Mouse (Mus musculus): ENCODE results near the gene Zfp683. TPM values are rescaled to one million over a fixed set of nuclear protein-coding genes. Genes with fewer than 3 reads are reported as not detected.

The Zfp683 gene
- polyA plus RNA-seq, 1 experiment from 2014 or later, result not detected

DNA sequence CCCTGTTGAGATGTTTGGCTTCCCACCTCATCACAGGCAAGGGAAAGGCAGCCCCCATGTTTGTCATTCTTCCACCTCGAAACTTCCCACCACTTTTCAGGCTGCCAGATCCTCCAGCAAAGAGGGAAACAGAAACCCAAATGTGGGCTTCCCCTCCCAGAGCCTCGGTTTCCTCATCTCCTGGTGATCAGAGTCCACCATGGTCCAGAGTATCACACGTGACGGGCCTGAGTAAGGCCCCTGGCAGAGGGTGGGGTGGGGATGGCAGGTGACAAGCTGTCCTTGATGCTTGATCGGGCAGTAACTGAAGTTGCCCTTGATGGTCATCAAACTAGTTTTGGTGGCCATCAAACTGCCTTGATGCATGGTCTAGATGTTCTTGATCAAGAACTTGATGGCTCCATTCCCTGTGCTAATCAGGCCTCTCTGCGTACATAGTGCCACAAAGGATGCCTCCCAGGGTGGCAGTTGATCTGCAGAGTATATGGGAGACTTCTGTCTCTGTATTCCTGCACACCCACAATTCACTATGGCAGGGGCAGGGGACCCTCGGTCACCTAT is 40.4 kb downstream of the Zfp683 start:
- Histone ChIP-seq H3K27me3 (ENCODE audit: insufficient read depth, low read length) (no peaks in the 10 kb centered on the region), H3K27ac (ENCODE audit: low read depth) (peak overlapping the region; percentile 55), H3K4me3 (ENCODE audit: low read depth, low read length) (peak overlapping the region; percentile 43), H3K9ac (replicated peaks) (peak overlapping the region; percentile 30; the same call in 1 of the 2 replicates), H3K4me2 (ENCODE audit: low read depth, low read length) (peak overlapping the region; percentile 59), H3K4me1 (ENCODE audit: insufficient read depth) (peaks cover 10% of the 10 kb centered on the region), H3K9me3 (ENCODE audit: low read length) (no peaks in the 10 kb centered on the region), H3K36me3 (replicated peaks; ENCODE audit: insufficient read depth, low read length) (no peaks in the 10 kb centered on the region)
- 61% methylated on average over 7 of the region's 7 CpGs for WGBS (ENCODE audit: insufficient replicate concordance)
- ATAC-seq, result no peak
- DNase-seq, result no peak
- no peak for TF ChIP-seq CTCF (IDR thresholded peaks at IDR 0.05; ENCODE audit: low read depth)
- TF ChIP-seq EP300 (IDR thresholded peaks at IDR 0.05; ENCODE audit: low read depth), result no peak

- peak within 1 kb of the TSS; percentile 43 for H3K4me3 ChIP-seq (ENCODE audit: low read depth, low read length)
- WGBS (ENCODE audit: insufficient replicate concordance), result 37% methylated on average over 3 of the region's 3 CpGs
- TF ChIP-seq EP300 (IDR thresholded peaks at IDR 0.05; ENCODE audit: low read depth) (no peak), CTCF (IDR thresholded peaks at IDR 0.05; ENCODE audit: low read depth) (no peak)
- peak within 1 kb of the TSS; percentile 30; the same call in 1 of the 2 replicates for H3K9ac ChIP-seq (replicated peaks)
- peaks cover 12% of the 10 kb centered on the region for H3K4me1 ChIP-seq (ENCODE audit: insufficient read depth)
- peak within 1 kb of the TSS; percentile 59 for H3K4me2 ChIP-seq (ENCODE audit: low read depth, low read length)
- DNase-seq, result peak; percentile 57
- no peaks in the 10 kb centered on the region for H3K9me3 ChIP-seq (ENCODE audit: low read length)
- no peaks in the 10 kb centered on the region for H3K27me3 ChIP-seq (ENCODE audit: insufficient read depth, low read length)
- peak within 1 kb of the TSS; percentile 55 for H3K27ac ChIP-seq (ENCODE audit: low read depth)
- no peaks in the 10 kb centered on the region for H3K36me3 ChIP-seq (replicated peaks; ENCODE audit: insufficient read depth, low read length)
- ATAC-seq, result no peak
These were observed 41.4 kb downstream of the Zfp683 start, which contains the start of gene Cd52 for GRCm38 (mm10) chr4:134094923-134095547. Gene Cd52 (minus strand): TSS chr4:134095082.

- Histone ChIP-seq H3K36me3 (replicated peaks; ENCODE audit: insufficient read depth, low read length) (no peaks in the 10 kb centered on the region), H3K27me3 (ENCODE audit: insufficient read depth, low read length) (no peaks in the 10 kb centered on the region), H3K4me3 (ENCODE audit: low read depth, low read length) (no peak overlapping the region), H3K9me3 (ENCODE audit: low read length) (no peaks in the 10 kb centered on the region), H3K27ac (ENCODE audit: low read depth) (peak overlapping the region; percentile 85), H3K4me1 (ENCODE audit: insufficient read depth) (peaks cover 14% of the 10 kb centered on the region), H3K4me2 (ENCODE audit: low read depth, low read length) (no peak overlapping the region), H3K9ac (replicated peaks) (no peak overlapping the region)
- ATAC-seq, result no peak
- no peak for TF ChIP-seq EP300 (IDR thresholded peaks at IDR 0.05; ENCODE audit: low read depth)
- TF ChIP-seq CTCF (IDR thresholded peaks at IDR 0.05; ENCODE audit: low read depth), result no peak
- 82% methylated on average over 3 of the region's 3 CpGs for WGBS (ENCODE audit: insufficient replicate concordance)
- DNase-seq, result no peak
These were observed 42.5 kb downstream of the Zfp683 start for GRCm38 (mm10) chr4:134096120-134096519.

DNA sequence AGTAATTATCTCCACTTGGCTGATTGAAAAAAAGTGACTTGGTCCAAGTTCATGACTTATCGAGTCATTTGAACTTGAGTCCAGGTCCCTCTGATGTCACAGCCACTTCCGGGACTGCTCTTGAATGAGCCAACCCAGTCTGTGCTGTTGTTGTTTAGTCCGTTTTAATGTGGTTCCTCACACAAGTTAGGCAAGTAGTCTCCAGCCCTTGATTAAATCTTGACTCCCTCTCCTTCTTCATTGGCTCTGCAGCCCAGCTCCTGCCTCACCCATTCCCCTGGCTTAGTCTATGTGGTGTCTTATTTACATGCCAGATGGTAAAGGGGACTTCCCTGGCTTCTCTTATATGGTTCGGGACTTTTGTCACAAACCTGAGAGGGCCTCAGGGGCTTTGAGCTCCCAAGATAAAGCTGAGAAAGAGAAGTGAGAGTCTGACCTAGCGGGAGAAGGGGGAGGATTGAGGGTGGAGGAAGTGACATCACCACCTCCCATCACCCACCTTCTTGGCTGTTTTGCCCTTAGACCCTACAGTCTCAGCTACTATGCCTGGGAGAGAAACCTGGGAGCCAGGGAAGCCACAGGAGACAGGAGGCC is 43.5 kb downstream of the Zfp683 start:
- no peaks in the 10 kb centered on the region for H3K9me3 ChIP-seq (ENCODE audit: low read length)
- peak overlapping the region; percentile 85 for H3K27ac ChIP-seq (ENCODE audit: low read depth)
- no peak overlapping the region for H3K9ac ChIP-seq (replicated peaks)
- H3K4me3 ChIP-seq (ENCODE audit: low read depth, low read length), result no peak overlapping the region
- peak; percentile 51 for ATAC-seq
- DNase-seq, result peak; percentile 37
- 38% methylated on average over 5 of the region's 5 CpGs for WGBS (ENCODE audit: insufficient replicate concordance)
- H3K4me2 ChIP-seq (ENCODE audit: low read depth, low read length), result 0 out of 2 replicates have a peak overlapping the region, but pooled peaks have one; percentile 16
- TF ChIP-seq EP300 (IDR thresholded peaks at IDR 0.05; ENCODE audit: low read depth) (peak; percentile 29; the same call in 1 of the 2 replicates), CTCF (IDR thresholded peaks at IDR 0.05; ENCODE audit: low read depth) (no peak)
- H3K4me1 ChIP-seq (ENCODE audit: insufficient read depth), result peaks cover 18% of the 10 kb centered on the region
- no peaks in the 10 kb centered on the region for H3K27me3 ChIP-seq (ENCODE audit: insufficient read depth, low read length)
- H3K36me3 ChIP-seq (replicated peaks; ENCODE audit: insufficient read depth, low read length), result no peaks in the 10 kb centered on the region

- ATAC-seq, result peak; percentile 37
- DNase-seq, result peak; percentile 77
- H3K27ac ChIP-seq (ENCODE audit: low read depth), result peak overlapping the region; percentile 85
- no peak overlapping the region for H3K4me3 ChIP-seq (ENCODE audit: low read depth, low read length)
- no peak for TF ChIP-seq EP300 (IDR thresholded peaks at IDR 0.05; ENCODE audit: low read depth)
- TF ChIP-seq CTCF (IDR thresholded peaks at IDR 0.05; ENCODE audit: low read depth), result no peak
- no peaks in the 10 kb centered on the region for H3K27me3 ChIP-seq (ENCODE audit: insufficient read depth, low read length)
- no peak overlapping the region for H3K9ac ChIP-seq (replicated peaks)
- peak overlapping the region; percentile 38; the same call in 1 of the 2 replicates for H3K4me2 ChIP-seq (ENCODE audit: low read depth, low read length)
- WGBS (ENCODE audit: insufficient replicate concordance), result 31% methylated on average over 8 of the region's 8 CpGs
- H3K9me3 ChIP-seq (ENCODE audit: low read length), result no peaks in the 10 kb centered on the region
- peaks cover 24% of the 10 kb centered on the region for H3K4me1 ChIP-seq (ENCODE audit: insufficient read depth)
- no peaks in the 10 kb centered on the region for H3K36me3 ChIP-seq (replicated peaks; ENCODE audit: insufficient read depth, low read length)
These were observed 45.0 kb downstream of the Zfp683 start for GRCm38 (mm10) chr4:134098628-134099027.

DNA sequence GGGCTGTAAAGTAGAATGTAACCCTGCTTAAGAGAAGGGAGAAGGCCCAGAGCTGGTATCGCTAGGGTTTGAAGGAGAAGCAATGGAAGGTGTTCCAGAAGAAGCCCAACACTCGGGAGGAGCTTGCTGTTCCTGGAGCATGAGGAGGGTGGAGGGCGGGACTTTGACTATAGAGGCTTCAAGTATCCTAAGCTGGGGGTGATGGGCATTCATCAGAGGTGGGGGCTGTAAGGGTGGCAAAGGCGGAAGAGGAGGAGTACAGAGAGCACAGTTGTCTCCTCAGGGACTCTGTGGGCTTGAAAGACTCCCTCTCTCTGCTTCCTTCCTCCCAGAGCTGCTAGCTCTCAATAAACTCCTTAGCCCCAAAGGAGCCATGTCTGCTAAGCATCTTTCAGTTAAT is 46.6 kb downstream of the Zfp683 start:
- no peak for DNase-seq
- Histone ChIP-seq H3K27me3 (ENCODE audit: insufficient read depth, low read length) (no peaks in the 10 kb centered on the region), H3K4me1 (ENCODE audit: insufficient read depth) (peaks cover 24% of the 10 kb centered on the region), H3K4me3 (ENCODE audit: low read depth, low read length) (no peak overlapping the region), H3K9me3 (ENCODE audit: low read length) (no peaks in the 10 kb centered on the region), H3K36me3 (replicated peaks; ENCODE audit: insufficient read depth, low read length) (no peaks in the 10 kb centered on the region), H3K27ac (ENCODE audit: low read depth) (0 out of 2 replicates have a peak overlapping the region, but pooled peaks have one; percentile 11), H3K9ac (replicated peaks) (no peak overlapping the region), H3K4me2 (ENCODE audit: low read depth, low read length) (no peak overlapping the region)
- WGBS (ENCODE audit: insufficient replicate concordance), result 76% methylated on average over 4 of the region's 4 CpGs
- no peak for TF ChIP-seq CTCF (IDR thresholded peaks at IDR 0.05; ENCODE audit: low read depth)
- TF ChIP-seq EP300 (IDR thresholded peaks at IDR 0.05; ENCODE audit: low read depth), result no peak
- no peak for ATAC-seq

Measured in liver, postnatal 0 days (tissue).